Mouse (Mus musculus) ovary, adult 2 months (tissue): ENCODE data around the gene Poc1b. TPM values are rescaled to one million over a fixed set of nuclear protein-coding genes. Genes with fewer than 3 reads are reported as not detected.

Source experiments
- polyA plus RNA-seq: library from polyadenylated mRNA; depleted of rRNA; stranded (reverse); fragments of >200 nt; gene quantifications from 2 replicates; pipeline ENCODE4 v1.2.3, GENCODE M21; 2012; rRNA removed

Gene Poc1b
- polyA plus RNA-seq = 5.8 and 8.9 TPM in 2 replicates

GRCm38 (mm10) chr10:99106703-99107631 lies at the start of gene Poc1b:
Gene Poc1b, plus strand, starts transcription at chr10:99107036.

GRCm38 (mm10) chr10:99107964-99108363 lies 1.1 kb downstream of the Poc1b start, which contains the start of gene Galnt4:
Gene Galnt4, plus strand, starts transcription at chr10:99108159.

GRCm38 (mm10) chr10:99126225-99126624 lies 19.4 kb downstream of the Poc1b start, which contains the start of gene Phxr2:
Gene Phxr2, minus strand, starts transcription at chr10:99126325.

Other genes starting within 250 kb of the Poc1b start
- 5.8 and 9.0 TPM in 2 replicates for gene Atp2b1, start 192.6 kb upstream of the Poc1b start, polyA plus RNA-seq
- gene Galnt4, start 1.1 kb downstream of the Poc1b start, polyA plus RNA-seq = 0.92 and 1.1 TPM in 2 replicates
- gene Phxr2, start 19.3 kb downstream of the Poc1b start, polyA plus RNA-seq = not detected in 2 replicates
- gene Dusp6, start 156.2 kb downstream of the Poc1b start, polyA plus RNA-seq = 30.3 and 33.9 TPM in 2 replicates